Mouse (Mus musculus): ENCODE measurements around the gene Rbbp5. TPM values are rescaled to one million over a fixed set of nuclear protein-coding genes. Genes with fewer than 3 reads are reported as not detected.

Rbbp5 gene
- total RNA-seq, 2 experiments from 2014 or later = 21.5 to 23.0 TPM

DNA sequence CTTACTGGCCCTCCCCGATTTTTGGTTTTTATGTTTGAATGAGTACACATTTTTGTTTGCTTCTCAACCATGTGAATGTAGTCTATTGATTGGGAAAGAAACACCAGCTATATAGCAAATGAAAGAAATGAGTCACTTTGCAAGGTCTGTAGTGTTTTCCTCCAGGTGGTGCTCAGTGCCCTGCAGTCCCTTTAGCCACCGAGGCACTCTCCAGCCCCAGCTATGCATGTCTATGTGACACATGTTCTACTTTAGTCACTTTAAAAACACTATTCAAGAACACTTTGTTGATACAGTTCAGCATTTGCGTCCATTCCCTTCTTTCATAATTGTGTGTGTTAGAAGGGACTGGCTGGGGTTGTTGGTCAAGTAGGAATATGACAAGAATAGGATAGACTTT, 6.1 kb downstream of the Rbbp5 start:
- intact Hi-C loops (cut with DNase I) = no loop called here
- DNase-seq = no peak

DNA sequence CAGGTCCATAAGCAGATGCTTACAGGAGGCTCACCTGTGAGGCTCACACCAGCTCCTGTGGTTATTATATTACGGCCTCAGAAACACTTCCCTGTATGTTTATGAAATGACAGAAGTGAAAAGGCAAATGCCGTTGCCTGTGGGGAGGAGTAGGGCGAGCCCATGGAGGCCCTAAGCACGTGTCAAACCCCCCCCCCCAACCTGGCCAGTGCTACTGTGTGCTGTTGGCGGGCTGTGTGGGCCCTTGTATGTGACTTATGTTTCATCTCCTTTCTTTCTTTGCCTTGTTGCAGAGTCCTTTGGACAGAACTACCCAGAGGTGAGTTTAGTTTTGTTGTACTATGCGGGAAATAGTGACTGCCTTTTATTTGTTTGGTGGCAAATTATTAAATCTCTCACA, 6.6 kb downstream of the Rbbp5 start:
- intact Hi-C loops (cut with DNase I) = no loop called here
- no peak for DNase-seq

DNA sequence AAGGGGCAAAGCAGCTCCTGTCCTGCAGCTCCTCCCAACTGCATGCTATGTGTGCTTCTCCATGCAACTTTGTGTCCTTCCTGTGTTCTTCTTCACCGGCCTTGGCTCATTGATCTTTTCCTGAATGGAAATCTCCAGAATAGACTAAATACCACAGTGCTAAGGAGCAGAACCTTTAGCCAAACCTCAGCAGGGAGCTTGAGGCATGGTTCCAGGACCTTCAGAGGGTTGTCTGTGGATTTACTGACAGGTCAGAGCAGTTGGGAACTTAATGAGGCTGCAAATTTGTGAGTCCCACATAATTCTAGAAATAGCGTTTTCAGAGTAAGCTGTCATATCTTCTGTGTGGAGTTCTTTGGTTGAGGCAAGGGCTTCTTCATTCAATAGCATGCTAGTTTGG, 23.4 kb downstream of the Rbbp5 start:
- no peak for DNase-seq
- intact Hi-C loops (cut with DNase I) = no loop called here

DNA sequence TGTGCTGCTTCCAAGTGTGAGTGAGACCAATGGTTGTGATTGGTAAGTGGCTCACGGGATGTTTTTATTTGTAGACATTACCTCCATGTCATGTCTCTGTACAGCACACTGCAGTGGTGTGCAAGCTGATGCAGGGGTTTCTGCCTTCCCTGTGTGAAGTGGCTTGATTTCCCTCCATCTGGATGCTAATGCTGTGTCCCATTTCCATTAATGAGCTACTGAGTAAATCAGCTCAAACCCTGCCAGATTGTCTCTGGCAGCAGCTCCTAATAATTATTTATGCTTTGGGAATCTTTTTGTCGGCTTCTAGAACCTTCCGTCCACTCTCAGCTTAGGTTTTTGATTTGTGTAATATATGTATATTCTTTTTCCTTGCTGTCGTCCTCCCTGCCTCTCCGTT, 28.0 kb downstream of the Rbbp5 start:
- intact Hi-C loops (cut with DNase I) = no loop called here
- no peak for DNase-seq

DNA sequence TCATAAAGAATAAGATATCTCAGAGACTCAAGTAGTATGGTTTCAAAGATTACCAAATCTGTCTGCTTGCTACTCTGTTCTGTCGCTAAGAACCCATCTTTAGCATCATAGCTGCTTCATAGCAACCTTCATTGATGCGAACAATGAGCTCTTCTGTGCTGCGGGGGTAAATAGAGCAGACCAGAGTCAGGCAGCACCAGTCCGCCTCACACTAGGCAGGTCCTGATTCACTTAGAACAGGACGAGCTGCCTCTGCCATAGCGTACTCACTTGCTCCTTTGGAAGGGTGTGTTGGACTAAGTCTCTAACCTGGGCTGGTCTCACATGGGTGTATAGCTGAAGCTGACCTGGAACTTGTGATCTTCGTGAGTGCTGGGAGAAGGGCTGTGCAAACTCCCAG, 28.9 kb downstream of the Rbbp5 start, which contains the start of gene Tmem81:
Tmem81 (plus strand) TSS at position 173 of the 400 bp plus-strand sequence.
- intact Hi-C loops (cut with DNase I) = no loop called here
- DNase-seq = no peak

DNA sequence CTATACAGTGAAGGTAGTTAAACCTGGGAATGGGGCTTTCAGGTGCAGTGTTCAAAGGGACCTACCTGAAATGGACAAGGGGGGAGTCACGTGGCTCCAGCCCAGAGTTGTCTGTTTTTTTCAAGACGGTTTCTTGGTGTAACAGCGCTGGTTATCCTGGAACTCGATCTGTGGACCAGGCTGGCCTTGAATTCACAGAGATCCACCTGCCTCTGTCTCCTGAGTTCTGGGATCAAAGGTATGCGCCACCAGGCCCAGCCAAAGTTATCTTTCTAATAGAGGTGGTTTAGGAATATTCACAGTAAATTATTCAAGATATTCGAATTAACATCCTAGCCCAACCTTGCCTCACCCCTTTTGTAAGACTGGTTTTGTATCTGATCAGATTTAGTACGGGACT, 29.5 kb downstream of the Rbbp5 start:
- DNase-seq = no peak
- intact Hi-C loops (cut with DNase I) = no loop called here

DNA sequence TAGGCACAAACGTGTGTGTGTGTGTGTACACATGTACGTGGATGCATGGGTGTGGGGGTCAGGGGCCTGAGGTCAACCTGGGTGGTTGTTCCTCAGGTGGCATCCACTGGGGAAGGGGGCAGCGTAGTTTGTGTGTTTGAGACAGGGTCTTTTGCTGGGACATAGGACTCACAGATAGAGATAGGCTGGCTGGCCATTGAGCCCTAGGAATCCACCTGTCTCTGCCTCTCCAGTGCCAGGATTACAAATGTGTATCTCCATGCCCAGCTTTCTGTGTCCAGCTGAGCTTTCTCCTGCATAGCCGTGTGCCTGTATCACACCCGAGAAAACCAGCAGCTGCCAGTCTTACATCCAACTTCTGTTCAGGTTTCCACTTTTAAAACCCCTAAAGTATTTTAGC, 32.6 kb downstream of the Rbbp5 start:
- DNase-seq = no peak
- intact Hi-C loops (cut with DNase I) = no loop called here

DNA sequence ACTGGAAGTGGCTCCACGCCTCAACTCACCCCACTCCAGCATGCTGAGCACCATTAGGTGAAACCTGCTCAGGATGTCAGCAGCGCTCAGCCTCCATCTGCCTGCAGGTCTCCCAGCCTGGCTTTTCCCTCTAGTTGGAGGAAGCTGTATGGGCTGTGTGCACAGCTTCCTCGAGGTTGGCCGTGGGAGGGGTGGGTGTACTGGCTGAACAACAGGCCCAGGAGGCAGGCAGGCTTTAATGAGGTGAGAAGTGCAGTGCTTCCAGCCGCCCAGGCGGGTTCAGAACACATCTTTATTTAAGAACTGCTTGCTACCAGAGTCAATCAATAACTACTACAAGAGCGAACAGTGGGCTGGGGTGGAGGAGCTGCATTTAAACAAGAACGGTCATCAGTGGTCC, 34.4 kb downstream of the Rbbp5 start:
- intact Hi-C loops (cut with DNase I) = no loop called here
- DNase-seq = no peak

DNA sequence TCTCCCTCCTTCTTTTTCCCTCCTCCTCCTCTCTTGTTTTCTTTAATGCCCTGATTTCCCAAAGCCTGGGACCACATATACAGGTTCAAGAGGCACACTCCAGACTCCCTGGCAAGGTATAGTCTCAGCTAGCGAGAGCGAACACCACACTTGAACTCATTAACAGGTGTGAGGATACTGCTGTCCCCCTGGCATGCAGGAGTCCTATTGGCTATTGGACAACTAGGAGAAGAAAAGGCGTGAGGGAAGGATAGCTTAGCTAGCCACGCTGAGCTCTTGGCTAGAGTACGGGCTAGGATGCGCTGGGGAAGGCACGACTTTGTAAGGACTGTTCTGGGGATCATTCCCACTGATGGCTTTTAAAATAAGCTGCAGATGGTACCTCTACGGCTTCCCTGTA, 34.9 kb downstream of the Rbbp5 start:
- intact Hi-C loops (cut with DNase I) = no loop called here
- DNase-seq = no peak

DNA sequence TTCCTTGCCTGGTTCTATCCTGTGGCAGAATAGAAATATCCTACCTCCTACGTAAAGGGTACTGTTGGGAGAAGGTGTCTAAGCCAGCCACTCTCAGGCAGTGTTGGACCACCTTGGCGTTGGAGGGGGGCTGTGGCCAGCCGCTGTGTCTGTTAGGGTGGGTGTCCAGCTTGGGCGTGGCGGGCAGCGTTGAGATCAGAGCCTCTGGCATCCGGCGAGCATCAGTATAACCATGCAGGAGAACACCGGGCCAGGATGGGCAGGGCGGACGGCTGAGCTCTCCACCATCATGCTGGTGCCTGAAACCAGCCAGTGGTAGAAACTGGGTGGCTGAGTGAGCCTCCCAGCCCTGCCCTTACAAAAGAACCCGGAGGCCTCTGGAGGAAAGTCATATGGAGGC, 38.2 kb downstream of the Rbbp5 start:
- intact Hi-C loops (cut with DNase I) = no loop called here
- DNase-seq = no peak

DNA sequence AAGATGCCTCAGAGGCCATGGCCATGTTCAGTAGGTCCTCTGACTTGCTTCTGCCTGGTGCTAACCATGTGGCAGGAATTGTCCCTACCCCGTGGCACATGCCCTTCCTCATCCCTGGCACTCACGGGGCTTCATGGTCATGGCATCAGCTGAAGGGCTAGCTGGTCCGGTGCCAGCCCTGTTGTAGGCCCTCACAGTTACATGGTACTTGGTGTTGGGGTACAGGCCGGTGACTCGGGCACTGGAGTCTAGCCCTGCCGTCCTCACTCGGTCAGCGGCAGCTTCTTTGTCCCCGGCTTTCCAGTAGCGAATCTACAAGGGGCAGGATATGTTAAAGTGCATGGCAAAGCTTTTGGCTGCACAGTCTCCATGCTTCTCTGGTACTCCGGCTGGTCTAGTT, 39.6 kb downstream of the Rbbp5 start:
- intact Hi-C loops (cut with DNase I) = no loop called here
- DNase-seq = no peak

DNA sequence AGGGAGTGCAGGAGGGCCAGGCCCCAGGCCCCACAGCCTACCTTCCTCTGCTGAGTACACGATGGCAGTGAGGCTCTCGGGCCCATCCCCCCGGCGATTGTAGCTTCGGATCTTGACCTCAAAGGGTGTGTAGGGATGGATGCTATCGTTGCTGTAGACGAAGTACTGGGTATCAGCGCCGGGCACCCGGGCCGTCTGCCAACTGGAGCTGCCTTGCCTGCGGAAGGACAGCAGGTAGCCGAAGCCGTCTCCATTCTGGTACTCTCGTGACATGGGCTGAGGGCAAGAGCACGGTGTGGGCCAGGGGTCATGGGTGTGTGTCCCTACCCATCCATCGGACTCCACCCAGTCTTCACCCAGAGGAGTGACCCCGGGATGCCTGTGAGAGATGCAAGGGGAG, 41.5 kb downstream of the Rbbp5 start:
- DNase-seq = peak; percentile 21 to 31
- intact Hi-C loops (cut with DNase I) = no loop called here

DNA sequence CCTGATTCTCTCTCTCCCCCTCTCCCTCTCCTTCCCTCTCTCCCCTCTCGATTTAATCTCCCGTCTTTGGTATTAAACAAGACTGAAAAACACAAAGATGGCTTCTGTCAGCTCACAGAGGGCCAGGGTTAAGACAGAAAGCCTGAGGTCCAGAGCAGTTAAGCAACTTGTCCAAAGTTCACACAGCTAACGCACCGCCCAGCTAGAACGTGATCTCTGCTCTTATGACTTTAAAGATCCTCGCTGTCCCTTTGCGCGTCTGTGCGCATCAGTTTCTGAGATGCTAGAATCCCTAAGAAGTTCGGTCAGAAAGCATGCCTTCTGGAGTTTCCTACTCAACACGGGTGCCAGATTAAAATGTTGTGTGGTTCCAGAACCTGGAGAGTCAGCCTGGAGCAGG, 42.6 kb downstream of the Rbbp5 start:
- intact Hi-C loops (cut with DNase I) = loop anchor here (2.0 to 10.0 kb wide), 3 partner anchors 153 to 455 kb away; no protein-coding TSS in a partner anchor
- no peak for DNase-seq

DNA sequence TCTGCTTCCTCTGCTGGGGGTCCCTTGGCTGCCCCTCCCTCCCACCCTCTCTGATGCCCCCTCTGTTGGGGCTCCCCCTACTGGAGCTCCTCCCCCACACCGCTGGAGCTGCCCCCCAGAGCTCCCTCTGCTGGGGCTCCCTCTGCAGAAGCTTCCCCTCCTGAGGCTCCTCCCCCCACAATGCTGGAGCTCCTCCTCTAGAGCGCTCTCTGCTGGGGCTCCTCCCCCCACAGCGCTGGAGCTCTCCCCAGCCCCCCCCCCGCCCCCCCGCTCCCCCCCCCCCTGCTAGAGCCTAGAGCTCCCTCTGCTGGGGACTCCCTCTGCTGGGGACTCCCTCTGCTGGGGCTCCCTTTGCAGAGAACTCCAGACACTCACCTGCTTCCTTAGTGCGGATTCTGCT, 43.6 kb downstream of the Rbbp5 start:
- intact Hi-C loops (cut with DNase I) = loop anchor here (2.0 to 10.0 kb wide), 3 partner anchors 154 to 454 kb away; no protein-coding TSS in a partner anchor
- DNase-seq = peak; percentile 45 to 66

DNA sequence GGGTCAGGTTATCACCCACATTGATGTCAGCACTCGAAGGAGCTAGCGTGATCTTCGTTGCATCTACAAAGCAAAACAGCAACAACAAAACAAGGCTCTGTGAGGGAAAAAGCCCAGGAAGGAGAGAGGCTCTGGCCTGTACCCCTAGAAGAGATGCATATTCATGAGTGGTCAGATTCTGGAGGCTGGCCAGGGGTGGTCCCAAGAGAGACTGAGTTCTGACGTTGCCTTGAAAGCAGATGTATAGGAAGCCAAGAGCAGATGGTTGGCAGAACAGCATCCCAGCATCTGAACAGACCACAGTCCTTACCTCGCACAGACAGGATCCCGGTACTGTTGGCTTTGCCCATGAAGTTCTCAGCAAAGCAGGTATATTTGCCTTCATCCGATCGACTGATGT, 45.9 kb downstream of the Rbbp5 start:
- intact Hi-C loops (cut with DNase I) = loop anchor here (10.0 kb wide), 2 partner anchors 212 to 452 kb away; no protein-coding TSS in a partner anchor
- no peak for DNase-seq

DNA sequence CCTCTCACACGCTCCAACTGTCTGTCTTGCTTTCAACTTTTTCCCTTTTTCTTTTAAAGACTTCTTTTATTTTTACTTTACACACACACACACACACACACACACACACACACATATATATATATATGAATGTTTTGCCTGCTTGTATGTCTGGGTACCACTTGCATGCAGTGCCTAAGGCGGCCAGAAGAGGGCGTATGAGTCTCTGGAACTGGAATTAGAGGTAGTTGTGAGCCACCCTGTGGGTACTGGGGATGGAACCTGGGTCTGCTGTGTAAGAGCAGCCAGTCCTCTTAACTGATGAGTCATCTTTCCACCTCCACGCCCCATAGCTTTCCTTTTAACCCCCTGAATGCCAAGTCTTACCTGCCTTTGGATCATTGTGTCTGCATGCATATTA, 46.8 kb downstream of the Rbbp5 start:
- intact Hi-C loops (cut with DNase I) = loop anchor here (10.0 kb wide), 2 partner anchors 211 to 451 kb away; no protein-coding TSS in a partner anchor
- peak in 1 of 2 experiments; percentile 35 for DNase-seq

DNA sequence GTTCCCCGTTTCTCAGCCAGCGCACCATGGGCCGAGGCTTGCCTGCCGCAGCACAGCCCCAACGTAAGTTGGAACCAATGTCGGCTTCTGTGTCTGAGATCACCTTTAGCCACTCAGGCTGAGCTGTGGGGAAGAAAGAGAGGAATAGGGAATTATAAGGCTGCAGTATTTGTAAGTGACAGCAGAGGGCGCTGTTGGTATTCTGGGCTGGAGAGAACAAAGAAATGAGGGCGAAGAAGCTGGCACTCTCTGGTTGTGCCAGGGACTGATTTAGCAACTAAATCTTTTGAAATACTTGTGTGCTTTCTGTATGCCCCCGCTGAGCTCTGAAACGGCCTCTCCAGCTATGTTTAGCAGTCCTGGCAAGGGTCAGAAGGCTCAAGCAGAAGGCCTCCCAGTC, 48.7 kb downstream of the Rbbp5 start:
- intact Hi-C loops (cut with DNase I) = loop anchor here (1.0 to 10.0 kb wide), 3 partner anchors 68 to 449 kb away; no protein-coding TSS in a partner anchor
- DNase-seq = peak; percentile 56 to 78

DNA sequence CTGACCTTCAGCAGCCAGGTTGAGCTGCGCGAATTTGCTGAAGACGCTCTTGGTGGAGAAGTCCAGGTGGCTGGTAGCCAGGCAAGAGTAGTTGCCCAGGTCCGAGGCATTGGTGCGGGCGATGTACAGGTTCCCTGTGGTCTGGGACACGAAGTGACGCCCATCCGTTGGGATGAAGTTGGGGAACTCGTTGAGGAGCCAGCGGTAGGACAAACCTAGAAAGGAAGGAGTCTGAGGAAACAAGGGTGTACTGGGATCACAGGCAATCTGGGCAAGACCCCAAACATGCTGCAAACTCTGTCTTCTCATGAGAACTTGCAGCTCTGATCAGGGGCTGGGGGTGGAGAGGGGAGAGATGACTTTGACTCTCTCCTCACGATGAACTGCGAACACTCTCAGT, 50.9 kb downstream of the Rbbp5 start:
- intact Hi-C loops (cut with DNase I) = loop anchor here (10.0 kb wide), 2 partner anchors 207 to 447 kb away; no protein-coding TSS in a partner anchor

DNA sequence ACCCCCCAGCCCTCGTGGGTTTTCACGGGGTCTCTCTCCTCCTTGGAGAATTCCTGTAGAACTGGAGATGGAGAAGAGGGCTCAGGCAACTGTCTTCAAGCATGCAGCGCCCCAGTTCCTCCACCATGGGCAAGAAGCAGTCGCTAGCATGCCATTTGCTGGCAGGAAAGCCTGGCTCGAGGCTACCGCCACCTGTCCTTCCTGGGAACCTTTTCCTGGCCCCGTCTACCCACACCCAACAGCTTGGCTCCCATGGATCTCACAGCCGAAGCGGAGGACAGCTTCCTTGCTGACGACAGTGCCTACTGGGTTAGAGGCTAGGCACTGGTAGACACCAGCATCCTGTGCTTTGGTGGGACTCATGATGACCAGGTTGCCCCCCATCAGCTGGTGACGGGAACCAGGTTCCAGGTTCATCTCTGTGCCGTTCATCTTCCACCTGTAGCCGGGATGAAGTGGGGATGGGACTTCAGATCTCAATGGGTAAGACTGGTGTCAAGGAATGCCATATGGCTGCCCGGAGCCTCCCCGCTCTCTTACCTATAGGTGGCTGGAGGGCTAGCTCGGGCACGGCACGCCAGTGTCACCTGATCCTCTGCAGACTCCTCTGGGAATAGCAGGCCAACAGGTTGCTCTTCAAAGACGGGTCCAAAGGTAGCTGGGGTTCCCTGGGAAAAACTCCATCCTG, 51.6 kb downstream of the Rbbp5 start:
- DNase-seq = no peak
- intact Hi-C loops (cut with DNase I) = loop anchor here (10.0 kb wide), 2 partner anchors 206 to 446 kb away; no protein-coding TSS in a partner anchor

More for the DNA sequence above, 50.9 kb downstream of the Rbbp5 start:
- no peak for DNase-seq

DNA sequence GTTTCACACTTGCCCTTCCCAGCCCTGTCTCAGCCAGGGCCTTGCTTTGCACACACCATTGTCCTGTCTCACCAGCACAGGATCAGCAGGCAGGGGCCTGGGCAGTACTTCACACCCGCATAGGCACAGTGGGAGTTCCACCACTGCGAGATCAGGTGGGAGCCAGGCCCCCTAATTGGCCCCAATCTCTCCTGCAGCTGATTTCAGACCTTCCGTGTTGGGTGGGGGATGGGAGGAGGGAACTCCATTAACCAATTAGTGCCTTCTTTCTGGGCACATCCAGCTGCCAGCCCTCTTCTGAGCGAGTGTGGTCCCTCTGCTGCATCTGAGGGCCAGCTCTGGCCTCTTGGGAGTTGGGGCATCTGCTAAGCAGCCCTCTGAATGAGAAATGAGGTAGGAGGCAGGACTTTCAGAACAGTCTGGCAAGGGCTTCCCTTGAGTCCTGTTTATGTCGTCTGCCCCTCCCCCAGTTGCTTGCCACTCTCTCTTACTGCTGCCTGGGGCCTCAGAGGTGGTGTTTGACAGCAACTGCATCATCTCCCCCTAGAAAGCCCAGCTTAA, 53.5 kb downstream of the Rbbp5 start:
- intact Hi-C loops (cut with DNase I) = no loop called here
- no peak for DNase-seq

DNA sequence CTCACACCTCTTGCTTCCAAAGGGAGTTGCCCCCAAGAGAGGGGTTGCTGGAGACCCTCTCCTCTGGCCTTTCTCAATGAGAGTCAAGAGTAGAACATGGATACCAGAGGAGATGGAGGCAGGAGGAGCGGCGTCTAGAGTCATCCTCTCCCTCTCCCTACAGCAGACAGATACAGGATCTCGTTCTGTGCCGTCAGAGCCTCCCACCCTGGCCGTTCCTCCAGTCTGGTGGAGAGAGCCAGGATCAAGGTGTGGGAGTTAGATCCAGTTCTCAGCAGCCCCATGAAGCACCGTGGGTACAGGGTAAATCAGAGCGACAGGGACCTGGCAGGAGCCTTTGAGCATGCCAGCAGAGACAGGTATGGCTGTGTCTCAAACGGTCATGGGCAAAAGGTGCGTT, 55.4 kb downstream of the Rbbp5 start:
- intact Hi-C loops (cut with DNase I) = no loop called here
- no peak for DNase-seq

DNA sequence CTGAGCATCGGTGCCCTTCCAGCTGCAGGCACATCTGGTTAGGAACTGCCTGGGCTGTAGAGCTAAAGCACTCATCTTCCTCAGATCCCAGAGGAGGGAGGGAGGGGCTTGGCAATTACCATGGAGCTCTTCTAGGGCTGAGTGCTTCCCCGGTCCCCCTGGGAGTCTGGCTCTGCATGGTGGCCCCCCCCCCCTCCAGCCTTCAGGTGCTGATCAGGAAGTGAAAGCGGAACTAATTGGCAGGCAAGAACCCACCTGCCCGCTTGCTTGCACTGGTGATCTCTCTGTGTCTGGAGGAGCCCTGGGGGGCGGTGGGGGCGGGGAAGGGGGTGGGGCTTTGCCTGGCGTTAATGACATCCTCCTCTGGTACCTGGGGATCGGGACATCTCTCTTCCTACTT, 56.7 kb downstream of the Rbbp5 start:
- intact Hi-C loops (cut with DNase I) = no loop called here
- DNase-seq = no peak
